Mouse (Mus musculus): ENCODE results near the gene Msh4.
"Not testable (repeated sequence)": the region's sequence is repeated elsewhere in the genome, so short reads cannot be mapped to it uniquely, and the experiment has no call there.

Gene Msh4

GRCm38 (mm10) chr3:153911197-153911881 lies 5.4 kb upstream of the Msh4 start:
- DNase-seq (ENCODE audit: low read depth, low spot score), result peak; percentile 32

- DNase-seq (ENCODE audit: low read depth, low spot score), result no peak
Measured at GRCm38 (mm10) chr3:153910489-153910888, 4.6 kb upstream of the Msh4 start.

- DNase-seq (ENCODE audit: low read depth, low spot score), result no peak
Measured at GRCm38 (mm10) chr3:153908919-153909318, 3.0 kb upstream of the Msh4 start.

- no peak for DNase-seq (ENCODE audit: low read depth, low spot score)
Measured at GRCm38 (mm10) chr3:153905251-153906135, 445 bp downstream of the Msh4 start.

GRCm38 (mm10) chr3:153904586-153904985 lies 1.4 kb downstream of the Msh4 start:
- peak; percentile 80 for DNase-seq (ENCODE audit: low read depth, low spot score)

- no peak for DNase-seq (ENCODE audit: low read depth, low spot score)
Measured at GRCm38 (mm10) chr3:153902595-153902994, 3.3 kb downstream of the Msh4 start.

- DNase-seq (ENCODE audit: low read depth, low spot score), result no peak
Measured at GRCm38 (mm10) chr3:153901904-153902303, 4.0 kb downstream of the Msh4 start.

- DNase-seq (ENCODE audit: low read depth, low spot score), result no peak
Measured at GRCm38 (mm10) chr3:153897216-153897615, 8.7 kb downstream of the Msh4 start.

GRCm38 (mm10) chr3:153895454-153895853 lies 10.5 kb downstream of the Msh4 start:
- no peak for DNase-seq (ENCODE audit: low read depth, low spot score)

- DNase-seq (ENCODE audit: low read depth, low spot score), result no peak
Measured at GRCm38 (mm10) chr3:153889188-153889781, 16.7 kb downstream of the Msh4 start.

- DNase-seq (ENCODE audit: low read depth, low spot score), result no peak
Measured at GRCm38 (mm10) chr3:153888141-153888540, 17.8 kb downstream of the Msh4 start.

- no peak for DNase-seq (ENCODE audit: low read depth, low spot score)
Measured at GRCm38 (mm10) chr3:153886296-153886695, 19.6 kb downstream of the Msh4 start.

- DNase-seq (ENCODE audit: low read depth, low spot score), result no peak
Measured at GRCm38 (mm10) chr3:153871396-153871795, 34.5 kb downstream of the Msh4 start.

GRCm38 (mm10) chr3:153867149-153868136 lies 38.5 kb downstream of the Msh4 start:
- DNase-seq (ENCODE audit: low read depth, low spot score), result peak; percentile 61

- DNase-seq (ENCODE audit: low read depth, low spot score), result no peak
Measured at GRCm38 (mm10) chr3:153864636-153865429, 41.1 kb downstream of the Msh4 start.

- no peak for DNase-seq (ENCODE audit: low read depth, low spot score)
Measured at GRCm38 (mm10) chr3:153863816-153864215, 42.1 kb downstream of the Msh4 start.

GRCm38 (mm10) chr3:153860392-153860791 lies 45.5 kb downstream of the Msh4 start:
- not testable (repeated sequence) for DNase-seq (ENCODE audit: low read depth, low spot score)

GRCm38 (mm10) chr3:153858350-153859001 lies 47.5 kb downstream of the Msh4 start:
- DNase-seq (ENCODE audit: low read depth, low spot score), result no peak

- DNase-seq (ENCODE audit: low read depth, low spot score), result no peak
Measured at GRCm38 (mm10) chr3:153852266-153852665, 53.7 kb downstream of the Msh4 start.

GRCm38 (mm10) chr3:153850759-153851158 lies 55.2 kb downstream of the Msh4 start:
- no peak for DNase-seq (ENCODE audit: low read depth, low spot score)

Measured in brain, adult 2 months (tissue).